Mouse (Mus musculus) heart, embryonic 11.5 days (tissue): ENCODE measurements around the gene Dnajb14. TPM values are rescaled to one million over a fixed set of nuclear protein-coding genes. Genes with fewer than 3 reads are reported as not detected.
A peak's percentile ranks its signal among the peaks of the same experiment; 100 is the strongest.

Source experiments
- ATAC-seq: fragments of 200-750 bp; cut with Nextera tagmentation; replicated peaks from 2 replicates; pipeline ENCODE4 v1.8.0; 2017; ENCODE audit warnings: moderate library complexity; ENCODE audit not compliant: insufficient number of reproducible peaks, low FRiP score, low TSS enrichment
- H3K27ac ChIP-seq: fragments of 300-500 bp; sonication (generic); 2 replicates; pipeline ENCODE4 v1.5.1; 2014; ENCODE audit warnings: mild to moderate bottlenecking, low read depth, low read length
- H3K27me3 ChIP-seq: fragments of 300-500 bp; sonication (generic); 2 replicates; pipeline ENCODE4 v1.6.1; 2014; ENCODE audit warnings: mild to moderate bottlenecking, low read length, mixed read lengths; ENCODE audit not compliant: control insufficient read depth, insufficient read depth
- H3K36me3 ChIP-seq: fragments of 300-500 bp; sonication (generic); 2 replicates; pipeline ENCODE4 v1.6.1; 2014; ENCODE audit warnings: mild to moderate bottlenecking, low read length, moderate library complexity, mixed read lengths; ENCODE audit not compliant: control insufficient read depth, insufficient read depth
- H3K4me1 ChIP-seq: fragments of 300-500 bp; sonication (generic); 2 replicates; pipeline ENCODE4 v1.6.1; 2014; ENCODE audit warnings: low read length; ENCODE audit not compliant: control insufficient read depth, insufficient read depth
- H3K4me2 ChIP-seq: fragments of 300-500 bp; sonication (generic); 2 replicates; pipeline ENCODE4 v1.6.1; 2014; ENCODE audit warnings: mild to moderate bottlenecking, moderate library complexity
- H3K4me3 ChIP-seq: fragments of 300-500 bp; sonication (generic); 2 replicates; pipeline ENCODE4 v1.5.1; 2014; ENCODE audit warnings: low read depth, low read length
- H3K9ac ChIP-seq: fragments of 300-500 bp; sonication (generic); 2 replicates; pipeline ENCODE4 v1.6.1; 2014; ENCODE audit warnings: mild to moderate bottlenecking, low read depth, low read length, moderate library complexity
- H3K9me3 ChIP-seq: fragments of 300-500 bp; sonication (generic); replicated peaks from 2 replicates; pipeline ENCODE4 v1.6.1; 2016; ENCODE audit warnings: low read length; ENCODE audit not compliant: control insufficient read depth
- WGBS: fragments of 180-500 bp; shearing (Covaris S2); extraction: QIAGEN DNeasy Blood & Tissue Kit; methylation state at CpG from one replicate; pipeline ENCODE4 v1.1.7; 2014; ENCODE audit not compliant: insufficient replicate concordance; 5-methylcytosine and 5-hydroxymethylcytosine counted together
- polyA plus RNA-seq: library from polyadenylated mRNA; unstranded; fragments of >200 nt; fragmentation: Nextera tagmentation; extraction: Ambion mirVana; gene quantifications from 2 replicates; pipeline ENCODE4 v1.2.1, GENCODE M21; 2014

The Dnajb14 gene
- polyA plus RNA-seq: 12.7 and 17.2 TPM in 2 replicates

GRCm38 (mm10) chr3:137867437-137868093 lies at the start of gene Dnajb14:
TSS of gene Dnajb14 (plus strand) at chr3:137867675.
- H3K4me1 ChIP-seq: 0 out of 2 replicates have a peak, but pooled peaks cover 3% of the 10 kb centered on the region
- peak within 1 kb of the TSS; percentile 75 for H3K4me3 ChIP-seq
- H3K4me2 ChIP-seq: peak within 1 kb of the TSS; percentile 79
- H3K9ac ChIP-seq: peak within 1 kb of the TSS; percentile 90
- H3K27ac ChIP-seq: peak within 1 kb of the TSS; percentile 99
- peak; percentile 43 for ATAC-seq
- H3K36me3 ChIP-seq: no peaks in the 10 kb centered on the region
- H3K27me3 ChIP-seq: no peaks in the 10 kb centered on the region
- no peaks in the 10 kb centered on the region for H3K9me3 ChIP-seq
- WGBS: under 1% methylated on average over 34 of the region's 94 CpGs

GRCm38 (mm10) chr3:137818713-137819112 lies 48.8 kb upstream of the Dnajb14 start:
- ATAC-seq: no peak
- 39% methylated on average over 4 of the region's 4 CpGs for WGBS
- Histone ChIP-seq H3K4me3 (no peak overlapping the region), H3K36me3 (no peaks in the 10 kb centered on the region), H3K4me2 (no peak overlapping the region), H3K9me3 (no peaks in the 10 kb centered on the region), H3K9ac (no peak overlapping the region), H3K27ac (no peak overlapping the region), H3K4me1 (no peaks in the 10 kb centered on the region), H3K27me3 (no peaks in the 10 kb centered on the region)

GRCm38 (mm10) chr3:137820688-137821467 lies 46.6 kb upstream of the Dnajb14 start:
- H3K9ac ChIP-seq: no peak overlapping the region
- 70% methylated on average over 6 of the region's 6 CpGs for WGBS
- no peaks in the 10 kb centered on the region for H3K27me3 ChIP-seq
- no peaks in the 10 kb centered on the region for H3K4me1 ChIP-seq
- H3K27ac ChIP-seq: no peak overlapping the region
- no peak overlapping the region for H3K4me2 ChIP-seq
- no peaks in the 10 kb centered on the region for H3K9me3 ChIP-seq
- H3K4me3 ChIP-seq: no peak overlapping the region
- ATAC-seq: no peak
- no peaks in the 10 kb centered on the region for H3K36me3 ChIP-seq

GRCm38 (mm10) chr3:137823317-137823716 lies 44.2 kb upstream of the Dnajb14 start:
- Histone ChIP-seq H3K27ac (no peak overlapping the region), H3K4me3 (no peak overlapping the region), H3K36me3 (no peaks in the 10 kb centered on the region), H3K9ac (no peak overlapping the region), H3K27me3 (no peaks in the 10 kb centered on the region), H3K4me2 (no peak overlapping the region), H3K9me3 (no peaks in the 10 kb centered on the region), H3K4me1 (0 out of 2 replicates have a peak, but pooled peaks cover 4% of the 10 kb centered on the region)
- WGBS: 87% methylated on average over 3 of the region's 3 CpGs
- no peak for ATAC-seq

- Histone ChIP-seq H3K9me3 (no peaks in the 10 kb centered on the region), H3K36me3 (no peaks in the 10 kb centered on the region), H3K27me3 (no peaks in the 10 kb centered on the region), H3K27ac (peak overlapping the region; percentile 84), H3K4me2 (no peak overlapping the region), H3K4me1 (0 out of 2 replicates have a peak, but pooled peaks cover 4% of the 10 kb centered on the region), H3K9ac (no peak overlapping the region), H3K4me3 (no peak overlapping the region)
- WGBS: 30% methylated on average over 11 of the region's 11 CpGs
- no peak; the same call in 1 of the 2 replicates for ATAC-seq
Measured at GRCm38 (mm10) chr3:137827678-137828077, 39.8 kb upstream of the Dnajb14 start.

GRCm38 (mm10) chr3:137831156-137831555 lies 36.3 kb upstream of the Dnajb14 start:
- Histone ChIP-seq H3K4me2 (no peak overlapping the region), H3K4me1 (0 out of 2 replicates have a peak, but pooled peaks cover 4% of the 10 kb centered on the region), H3K27me3 (no peaks in the 10 kb centered on the region), H3K4me3 (no peak overlapping the region), H3K27ac (no peak overlapping the region), H3K36me3 (no peaks in the 10 kb centered on the region), H3K9me3 (no peaks in the 10 kb centered on the region), H3K9ac (no peak overlapping the region)
- 71% methylated on average over 2 of the region's 2 CpGs for WGBS
- ATAC-seq: no peak

GRCm38 (mm10) chr3:137833128-137833527 lies 34.3 kb upstream of the Dnajb14 start:
- no peaks in the 10 kb centered on the region for H3K27me3 ChIP-seq
- H3K4me2 ChIP-seq: no peak overlapping the region
- ATAC-seq: no peak
- no peaks in the 10 kb centered on the region for H3K4me1 ChIP-seq
- no peaks in the 10 kb centered on the region for H3K9me3 ChIP-seq
- H3K27ac ChIP-seq: no peak overlapping the region
- no peaks in the 10 kb centered on the region for H3K36me3 ChIP-seq
- no peak overlapping the region for H3K9ac ChIP-seq
- H3K4me3 ChIP-seq: no peak overlapping the region

GRCm38 (mm10) chr3:137833698-137834097 lies 33.8 kb upstream of the Dnajb14 start:
- no peaks in the 10 kb centered on the region for H3K9me3 ChIP-seq
- no peaks in the 10 kb centered on the region for H3K4me1 ChIP-seq
- 77% methylated on average over 4 of the region's 4 CpGs for WGBS
- no peak for ATAC-seq
- H3K27ac ChIP-seq: no peak overlapping the region
- no peaks in the 10 kb centered on the region for H3K36me3 ChIP-seq
- no peak overlapping the region for H3K9ac ChIP-seq
- H3K4me3 ChIP-seq: no peak overlapping the region
- H3K4me2 ChIP-seq: no peak overlapping the region
- H3K27me3 ChIP-seq: no peaks in the 10 kb centered on the region
